ENCODE assay signal across 23 mouse cellular contexts in the genomic region with DNA sequence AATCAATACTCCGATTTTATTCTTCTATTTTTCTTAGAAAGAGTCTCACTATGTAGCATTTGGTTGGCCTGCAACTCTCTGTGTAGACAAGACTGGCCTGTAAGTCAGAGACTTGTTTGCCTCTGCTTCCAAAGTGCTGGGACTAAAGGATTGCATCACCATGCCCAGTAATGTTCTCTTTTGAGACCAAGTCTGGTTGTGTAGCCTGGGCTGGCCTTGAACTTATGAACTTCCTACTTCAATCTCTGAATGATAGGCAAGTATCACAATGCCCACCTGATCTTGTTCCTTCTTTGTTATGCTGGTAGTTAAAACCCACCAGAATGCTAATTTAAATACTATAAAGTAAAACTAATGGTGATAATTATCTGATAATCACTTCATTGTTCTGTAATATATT. TPM values are rescaled to one million over a fixed set of nuclear protein-coding genes. Genes with fewer than 3 reads are reported as not detected.
A peak's percentile ranks its signal among the peaks of the same experiment; 100 is the strongest.
DNase-seq lines count a peak whose midpoint lies in the region; ATAC-seq and TF ChIP-seq lines count a peak whose summit lies in the region.
"Had no signal": no experiment of that assay in that cellular context is flagged by ENCODE, and none has a peak within 500 bp of the region (broad histone marks: within the 10 kb centered on the region; RNA-seq: fewer than 3 reads in every experiment).

No protein-coding gene starts in this region.

- WGBS in liver, adult 2 months = 21% methylated on average over 1 of the region's 1 CpGs
- WGBS in liver, embryonic 12.5 days (ENCODE audit: insufficient replicate concordance) = 65% methylated on average over 1 of the region's 1 CpGs

- no peaks in the 10 kb centered on the region for H3K36me3 ChIP-seq in liver, adult 2 months (ENCODE audit: control insufficient read depth, insufficient read depth, low read length)
- H3K36me3 ChIP-seq in liver, embryonic 12.5 days = no peaks in the 10 kb centered on the region
- H3K36me3 ChIP-seq: embryonic facial prominence, embryonic 10.5 days; embryonic facial prominence, embryonic 12.5 days; forebrain, embryonic 15.5 days had no signal

- peak; percentile 28 for DNase-seq in liver, adult 2 months (ENCODE audit: extremely low read depth, low read depth, low spot score)
- DNase-seq in ES-CJ7 (ENCODE audit: low read depth, low spot score) = peak; percentile 65
- peak; percentile 17 for DNase-seq in ZHBTc4 (ENCODE audit: low read depth, low spot score)
- DNase-seq in cerebellum, adult 8-10 months = no peak
- no peak for DNase-seq in urinary bladder, adult 2 months (ENCODE audit: low spot score)
- DNase-seq: adrenal gland, adult 2 months; adrenal gland, postnatal 10 days; adrenal gland, postnatal 25 days; B cell, adult 2 months; cerebellum, adult 11 months; cerebellum, adult 18-20 months; cerebellum, adult 9-10 months; cerebellum, postnatal 10 days; cerebellum, postnatal 25 days; forebrain, postnatal 0 days had no signal

- H3K79me2 ChIP-seq in liver, adult 2 months (ENCODE audit: control insufficient read depth, insufficient read depth, low read length) = no peaks in the 10 kb centered on the region

- no peak overlapping the region for H3K9ac ChIP-seq in liver, adult 2 months (ENCODE audit: low read depth, low read length)
- no peak overlapping the region for H3K9ac ChIP-seq in liver, embryonic 12.5 days
- H3K9ac ChIP-seq: embryonic facial prominence, embryonic 12.5 days; forebrain, embryonic 13.5 days; forebrain, embryonic 15.5 days; forebrain, postnatal 0 days had no signal

- H3K4me1 ChIP-seq in liver, adult 2 months (ENCODE audit: control insufficient read depth, insufficient read depth, low read length) = no peaks in the 10 kb centered on the region
- H3K4me1 ChIP-seq in liver, embryonic 12.5 days = peaks cover 15% of the 10 kb centered on the region

- ATAC-seq in liver, embryonic 12.5 days = no peak
- ATAC-seq: CD4-positive, CD25-positive, alpha-beta regulatory T cell, adult 4 months; forebrain, embryonic 13.5 days; forebrain, embryonic 15.5 days; forebrain, postnatal 0 days had no signal

- H3K9me3 ChIP-seq in liver, embryonic 12.5 days (replicated peaks) = no peaks in the 10 kb centered on the region
- H3K9me3 ChIP-seq: embryonic facial prominence, embryonic 10.5 days; embryonic facial prominence, embryonic 12.5 days; forebrain, embryonic 13.5 days; forebrain, embryonic 15.5 days had no signal

- peaks cover 14% of the 10 kb centered on the region; the same call in 1 of the 2 replicates for H3K27me3 ChIP-seq in liver, adult 2 months (ENCODE audit: control insufficient read depth, insufficient read depth, low read length)
- H3K27me3 ChIP-seq in liver, embryonic 12.5 days (replicated peaks) = peaks cover 14% of the 10 kb centered on the region
- H3K27me3 ChIP-seq: CH12.LX; embryonic facial prominence, embryonic 12.5 days; forebrain, embryonic 13.5 days; forebrain, embryonic 15.5 days had no signal

- H3K27ac ChIP-seq in liver, adult 2 months (replicated peaks; ENCODE audit: insufficient read depth, low read depth, low read length) = no peak overlapping the region
- no peak overlapping the region for H3K27ac ChIP-seq in liver, embryonic 12.5 days
- H3K27ac ChIP-seq: embryonic facial prominence, embryonic 10.5 days; embryonic facial prominence, embryonic 12.5 days; forebrain, embryonic 13.5 days; forebrain, embryonic 15.5 days had no signal

- no peak overlapping the region for H3K4me2 ChIP-seq in liver, embryonic 12.5 days
- H3K4me2 ChIP-seq: embryonic facial prominence, embryonic 12.5 days; forebrain, embryonic 13.5 days; forebrain, embryonic 15.5 days had no signal

- H3K4me3 ChIP-seq in liver, adult 2 months (ENCODE audit: insufficient read depth, low read depth, low read length) = no peak overlapping the region
- H3K4me3 ChIP-seq in liver, embryonic 12.5 days = no peak overlapping the region
- H3K4me3 ChIP-seq: embryonic facial prominence, embryonic 10.5 days; embryonic facial prominence, embryonic 12.5 days; forebrain, embryonic 13.5 days; forebrain, embryonic 15.5 days had no signal

- no peak for TF ChIP-seq CTCF in liver, adult 2 months (IDR thresholded peaks at IDR 0.05; ENCODE audit: low read depth, low read length)

- TF ChIP-seq POLR2A in liver, adult 2 months (IDR thresholded peaks at IDR 0.05; ENCODE audit: extremely low read depth, insufficient read depth, low read length) = no peak

RNA-seq across cellular contexts. Expression of a gene that starts 3.0 kb away (rescaled TPM):
- total RNA-seq in liver, adult 2 months (2014; rRNA removed) = 0.83 and 1.0 TPM in 2 replicates
- polyA plus RNA-seq in liver, adult 2 months (2012; rRNA removed) = 0.10 and 0.26 TPM in 2 replicates
- polyA plus RNA-seq in liver, embryonic 12.5 days (2016; fragmentation: Nextera tagmentation; extraction: Ambion mirVana) = 0.43 and 0.51 TPM in 2 replicates
- 0.36 and 0.37 TPM in 2 replicates for polyA plus RNA-seq in urinary bladder, adult 2 months (2012; rRNA removed)
- total RNA-seq: MEL had no signal
- polyA plus RNA-seq: CD4-positive, CD25-positive, alpha-beta regulatory T cell, adult 4 months had no signal

RNA-seq across cellular contexts. Expression of a gene that starts 33.2 kb away (rescaled TPM):
- 15.4 and 18.0 TPM in 2 replicates for total RNA-seq in liver, adult 2 months (2014; rRNA removed)
- polyA plus RNA-seq in liver, adult 2 months (2012; rRNA removed) = 2.3 and 2.4 TPM in 2 replicates
- polyA plus RNA-seq in liver, embryonic 12.5 days (2016; fragmentation: Nextera tagmentation; extraction: Ambion mirVana) = 20.3 and 23.3 TPM in 2 replicates
- 13.6 and 15.7 TPM in 2 replicates for polyA plus RNA-seq in urinary bladder, adult 2 months (2012; rRNA removed)

Comparison
In these comparisons a context has a peak if more than half of its experiments do, and no peak if none do; other contexts are left out.
1. DNase-seq: peak in liver, adult 2 months (single experiment), ES-CJ7 (single experiment) and ZHBTc4 (single experiment); none in cerebellum, adult 8-10 months (single experiment) and urinary bladder, adult 2 months (single experiment).